ENCODE assay signal across 32 mouse cellular contexts in genomic region chr2:7112156-7112813, GRCm38 (mm10).
DNase-seq lines count a peak whose midpoint lies in the region; ATAC-seq and TF ChIP-seq lines count a peak whose summit lies in the region.
"Had no signal": no experiment of that assay in that cellular context is flagged by ENCODE, and none has a peak within 500 bp of the region (broad histone marks: within the 10 kb centered on the region; RNA-seq: fewer than 3 reads in every experiment).

No protein-coding gene starts in this region.

- WGBS in forebrain, embryonic 16.5 days, result 65% methylated on average over 4 of the region's 4 CpGs
- WGBS in forebrain, embryonic 12.5 days, result 73% methylated on average over 4 of the region's 4 CpGs

- ATAC-seq in forebrain, embryonic 16.5 days, result no peak
- ATAC-seq in forebrain, embryonic 12.5 days (ENCODE audit: low FRiP score), result no peak
- ATAC-seq: forebrain, embryonic 14.5 days; inflammation-experienced regulatory T-cells, adult 6 months; midbrain, embryonic 16.5 days; Patski had no signal

- no peak overlapping the region for H3K4me3 ChIP-seq in forebrain, embryonic 16.5 days (replicated peaks; ENCODE audit: low read length)
- no peak overlapping the region for H3K4me3 ChIP-seq in forebrain, embryonic 12.5 days (replicated peaks)
- H3K4me3 ChIP-seq in cortical plate, adult 2 months (ENCODE audit: insufficient read depth, low read length), result no peak overlapping the region
- H3K4me3 ChIP-seq: embryonic facial prominence, embryonic 10.5 days; embryonic facial prominence, embryonic 15.5 days; heart, embryonic 13.5 days; hindbrain, embryonic 10.5 days; hindbrain, embryonic 15.5 days; limb, embryonic 13.5 days; lung, embryonic 15.5 days; myocyte; neural tube, embryonic 12.5 days had no signal

- no peak for TF ChIP-seq POLR2A in cortical plate, adult 2 months (IDR thresholded peaks at IDR 0.05; ENCODE audit: extremely low read depth, insufficient read depth, low read length)

- no peaks in the 10 kb centered on the region for H3K27me3 ChIP-seq in forebrain, embryonic 16.5 days (replicated peaks; ENCODE audit: control insufficient read depth, insufficient read depth, low read length)
- no peaks in the 10 kb centered on the region for H3K27me3 ChIP-seq in forebrain, embryonic 12.5 days
- H3K27me3 ChIP-seq: embryonic facial prominence, embryonic 15.5 days; heart, embryonic 13.5 days; hindbrain, embryonic 15.5 days; limb, embryonic 13.5 days; lung, embryonic 15.5 days; neural tube, embryonic 12.5 days; Patski had no signal

- peak; percentile 24 for DNase-seq in heart, adult 11 months
- no peak for DNase-seq in heart, postnatal 36 days
- DNase-seq in adipocyte (ENCODE audit: low spot score), result peak; percentile 6
- DNase-seq in thymus, postnatal 4 days, result no peak
- DNase-seq: adrenal gland, adult 2 months; cerebellum, adult 2 months; cerebellum, postnatal 14 days; heart, postnatal 10 days; kidney, adult 2 months; right cerebral cortex, adult 18-20 months; thymus, adult 2 months; thymus, postnatal 36 days had no signal

- H3K36me3 ChIP-seq in forebrain, embryonic 16.5 days (ENCODE audit: control insufficient read depth, insufficient read depth), result no peaks in the 10 kb centered on the region
- H3K36me3 ChIP-seq in forebrain, embryonic 12.5 days (replicated peaks), result no peaks in the 10 kb centered on the region
- H3K36me3 ChIP-seq: embryonic facial prominence, embryonic 10.5 days; embryonic facial prominence, embryonic 15.5 days; heart, embryonic 13.5 days; hindbrain, embryonic 10.5 days; hindbrain, embryonic 15.5 days; limb, embryonic 13.5 days; lung, embryonic 15.5 days; neural tube, embryonic 12.5 days had no signal

- no peak overlapping the region for H3K9ac ChIP-seq in forebrain, embryonic 16.5 days (replicated peaks; ENCODE audit: low read depth, low read length)
- no peak overlapping the region for H3K9ac ChIP-seq in forebrain, embryonic 12.5 days
- H3K9ac ChIP-seq: embryonic facial prominence, embryonic 15.5 days; heart, embryonic 13.5 days; hindbrain, embryonic 15.5 days; limb, embryonic 13.5 days; lung, embryonic 15.5 days; neural tube, embryonic 12.5 days had no signal

- peaks cover 8% of the 10 kb centered on the region for H3K4me1 ChIP-seq in forebrain, embryonic 16.5 days (replicated peaks; ENCODE audit: control insufficient read depth, insufficient read depth, low read length)
- peaks cover 15% of the 10 kb centered on the region for H3K4me1 ChIP-seq in forebrain, embryonic 12.5 days
- H3K4me1 ChIP-seq in cortical plate, adult 2 months (ENCODE audit: control insufficient read depth, insufficient read depth, low read length), result peaks cover 11% of the 10 kb centered on the region
- H3K4me1 ChIP-seq: embryonic facial prominence, embryonic 15.5 days; heart, embryonic 13.5 days; hindbrain, embryonic 15.5 days; limb, embryonic 13.5 days; lung, embryonic 15.5 days had no signal

- no peak overlapping the region for H3K4me2 ChIP-seq in forebrain, embryonic 16.5 days (ENCODE audit: low read length)
- H3K4me2 ChIP-seq in forebrain, embryonic 12.5 days, result no peak overlapping the region
- H3K4me2 ChIP-seq: embryonic facial prominence, embryonic 15.5 days; heart, embryonic 13.5 days; hindbrain, embryonic 15.5 days; limb, embryonic 13.5 days; liver, embryonic 11.5 days; lung, embryonic 15.5 days; midbrain, embryonic 11.5 days; neural tube, embryonic 12.5 days had no signal

- intact Hi-C loops in heart, postnatal 36 days (cut with DNase I), result no loop called here

- H3K27ac ChIP-seq in forebrain, embryonic 16.5 days (ENCODE audit: low read length), result 0 out of 2 replicates have a peak overlapping the region, but pooled peaks have one; percentile 19
- H3K27ac ChIP-seq in forebrain, embryonic 12.5 days, result no peak overlapping the region
- H3K27ac ChIP-seq in cortical plate, adult 2 months (ENCODE audit: insufficient read depth, low read length), result peak overlapping the region; percentile 60
- H3K27ac ChIP-seq: embryonic facial prominence, embryonic 10.5 days; embryonic facial prominence, embryonic 15.5 days; heart, embryonic 13.5 days; hindbrain, embryonic 10.5 days; hindbrain, embryonic 15.5 days; kidney, postnatal 0 days; limb, embryonic 13.5 days; lung, embryonic 15.5 days; neural tube, embryonic 12.5 days; stomach, postnatal 0 days had no signal

- no peak for TF ChIP-seq CTCF in cortical plate, adult 2 months (IDR thresholded peaks at IDR 0.05; ENCODE audit: extremely low read depth, insufficient read depth, low read length)

- H3K9me3 ChIP-seq in forebrain, embryonic 16.5 days (ENCODE audit: control insufficient read depth, low read length), result no peaks in the 10 kb centered on the region
- no peaks in the 10 kb centered on the region for H3K9me3 ChIP-seq in forebrain, embryonic 12.5 days
- H3K9me3 ChIP-seq: embryonic facial prominence, embryonic 10.5 days; embryonic facial prominence, embryonic 15.5 days; heart, embryonic 13.5 days; hindbrain, embryonic 10.5 days; hindbrain, embryonic 15.5 days; limb, embryonic 13.5 days; lung, embryonic 15.5 days; neural tube, embryonic 12.5 days had no signal

Comparison
In these comparisons a context has a peak if more than half of its experiments do, and no peak if none do; other contexts are left out.
1. DNase-seq: peak in heart, adult 11 months (single experiment) and adipocyte (single experiment); none in heart, postnatal 36 days (0 of 2) and thymus, postnatal 4 days (single experiment).